ENCODE assay signal across 10 mouse cellular contexts in the genomic region with DNA sequence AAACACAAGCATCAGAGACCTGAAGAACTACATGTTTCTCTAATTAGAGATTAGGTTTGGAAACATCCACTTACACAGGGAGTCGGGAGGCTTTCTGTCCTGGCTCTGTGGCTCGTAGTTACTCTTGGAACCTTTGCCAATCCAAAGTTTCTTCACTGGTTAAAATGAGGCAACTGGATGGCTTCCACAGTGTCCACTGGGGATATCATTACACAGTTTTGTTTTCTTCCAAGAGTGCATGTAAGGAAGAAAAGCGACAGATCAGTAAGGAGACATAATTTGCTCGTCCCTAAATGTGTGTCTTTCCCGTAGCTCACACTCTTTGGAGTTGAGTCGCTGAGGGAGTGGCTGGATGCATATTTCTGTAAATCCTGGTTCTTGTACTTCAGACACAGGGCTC.
A peak's percentile ranks its signal among the peaks of the same experiment; 100 is the strongest.
DNase-seq lines count a peak whose midpoint lies in the region; ATAC-seq lines count a peak whose summit lies in the region.
"Had no signal": no experiment of that assay in that cellular context is flagged by ENCODE, and none has a peak within 500 bp of the region (broad histone marks: within the 10 kb centered on the region; RNA-seq: fewer than 3 reads in every experiment).

No protein-coding gene starts in this region.

- no peak overlapping the region for H3K4me3 ChIP-seq in neural tube, embryonic 13.5 days
- H3K4me3 ChIP-seq in kidney, embryonic 15.5 days (replicated peaks) = no peak overlapping the region
- H3K4me3 ChIP-seq in stomach, embryonic 16.5 days (replicated peaks; ENCODE audit: low read length) = 0 out of 2 replicates have a peak overlapping the region, but pooled peaks have one; percentile 9
- H3K4me3 ChIP-seq in neural tube, embryonic 15.5 days (replicated peaks) = no peak overlapping the region
- H3K4me3 ChIP-seq: liver, embryonic 13.5 days; neural tube, embryonic 12.5 days had no signal

- no peak for DNase-seq in neural tube, embryonic 10.5 days (ENCODE audit: extremely low spot score, low spot score)
- DNase-seq in gastrocnemius, postnatal 14 days = peak; percentile 47
- no peak for DNase-seq in spleen, postnatal 4 days (ENCODE audit: low spot score in 2 of 2)
- no peak for DNase-seq in spleen, adult 12 weeks (ENCODE audit: low spot score)
- DNase-seq: liver, embryonic 13.5 days had no signal

- H3K36me3 ChIP-seq in neural tube, embryonic 13.5 days = no peaks in the 10 kb centered on the region
- no peaks in the 10 kb centered on the region for H3K36me3 ChIP-seq in kidney, embryonic 15.5 days
- no peaks in the 10 kb centered on the region for H3K36me3 ChIP-seq in stomach, embryonic 16.5 days (ENCODE audit: control insufficient read depth, insufficient read depth, low read length)
- H3K36me3 ChIP-seq in neural tube, embryonic 15.5 days = no peaks in the 10 kb centered on the region
- H3K36me3 ChIP-seq: liver, embryonic 13.5 days; neural tube, embryonic 12.5 days had no signal

- H3K27ac ChIP-seq in neural tube, embryonic 13.5 days (replicated peaks) = 0 out of 2 replicates have a peak overlapping the region, but pooled peaks have one; percentile 5
- H3K27ac ChIP-seq in kidney, embryonic 15.5 days = peak overlapping the region; percentile 92
- peak overlapping the region; percentile 75 for H3K27ac ChIP-seq in stomach, embryonic 16.5 days (ENCODE audit: low read length)
- no peak overlapping the region for H3K27ac ChIP-seq in neural tube, embryonic 15.5 days (replicated peaks)
- H3K27ac ChIP-seq: liver, embryonic 13.5 days; neural tube, embryonic 12.5 days had no signal

- no peak for ATAC-seq in neural tube, embryonic 13.5 days (ENCODE audit: low read depth)
- ATAC-seq in kidney, embryonic 15.5 days (replicated peaks; ENCODE audit: low FRiP score) = peak; percentile 3; the same call in 1 of the 2 replicates
- ATAC-seq in stomach, embryonic 16.5 days (ENCODE audit: insufficient read depth, low FRiP score) = no peak
- ATAC-seq in neural tube, embryonic 15.5 days (ENCODE audit: low FRiP score) = no peak

- intact Hi-C loops in gastrocnemius, postnatal 14 days (cut with DNase I; ENCODE audit: low total_unique reads) = no loop called here

- H3K9me3 ChIP-seq in neural tube, embryonic 13.5 days = no peaks in the 10 kb centered on the region
- no peaks in the 10 kb centered on the region for H3K9me3 ChIP-seq in kidney, embryonic 15.5 days (replicated peaks)
- H3K9me3 ChIP-seq in stomach, embryonic 16.5 days (replicated peaks; ENCODE audit: control insufficient read depth, low read length) = no peaks in the 10 kb centered on the region
- H3K9me3 ChIP-seq in neural tube, embryonic 15.5 days (replicated peaks) = no peaks in the 10 kb centered on the region
- H3K9me3 ChIP-seq: liver, embryonic 13.5 days; neural tube, embryonic 12.5 days had no signal

- H3K4me1 ChIP-seq in neural tube, embryonic 13.5 days (replicated peaks) = peaks cover 10% of the 10 kb centered on the region
- peaks cover 20% of the 10 kb centered on the region for H3K4me1 ChIP-seq in kidney, embryonic 15.5 days
- H3K4me1 ChIP-seq in stomach, embryonic 16.5 days (ENCODE audit: control insufficient read depth, insufficient read depth, low read length) = peaks cover 12% of the 10 kb centered on the region
- H3K4me1 ChIP-seq in neural tube, embryonic 15.5 days = peaks cover 9% of the 10 kb centered on the region
- H3K4me1 ChIP-seq: liver, embryonic 13.5 days had no signal

- H3K27me3 ChIP-seq in neural tube, embryonic 13.5 days = no peaks in the 10 kb centered on the region
- no peaks in the 10 kb centered on the region for H3K27me3 ChIP-seq in kidney, embryonic 15.5 days
- H3K27me3 ChIP-seq in stomach, embryonic 16.5 days (ENCODE audit: control insufficient read depth, insufficient read depth, low read length) = no peaks in the 10 kb centered on the region
- no peaks in the 10 kb centered on the region for H3K27me3 ChIP-seq in neural tube, embryonic 15.5 days (replicated peaks)
- H3K27me3 ChIP-seq: liver, embryonic 13.5 days; neural tube, embryonic 12.5 days had no signal

- no peak overlapping the region for H3K9ac ChIP-seq in neural tube, embryonic 13.5 days
- H3K9ac ChIP-seq in kidney, embryonic 15.5 days = no peak overlapping the region
- 0 out of 2 replicates have a peak overlapping the region, but pooled peaks have one; percentile 24 for H3K9ac ChIP-seq in stomach, embryonic 16.5 days (ENCODE audit: low read length)
- no peak overlapping the region for H3K9ac ChIP-seq in neural tube, embryonic 15.5 days (replicated peaks)
- H3K9ac ChIP-seq: liver, embryonic 13.5 days; neural tube, embryonic 12.5 days had no signal

- 75% methylated on average over 6 of the region's 6 CpGs for WGBS in neural tube, embryonic 13.5 days
- 48% methylated on average over 6 of the region's 6 CpGs for WGBS in kidney, embryonic 15.5 days
- 39% methylated on average over 6 of the region's 6 CpGs for WGBS in stomach, embryonic 16.5 days
- 72% methylated on average over 6 of the region's 6 CpGs for WGBS in neural tube, embryonic 15.5 days

- H3K4me2 ChIP-seq in neural tube, embryonic 13.5 days = no peak overlapping the region
- peak overlapping the region; percentile 39 for H3K4me2 ChIP-seq in kidney, embryonic 15.5 days
- peak overlapping the region; percentile 49 for H3K4me2 ChIP-seq in stomach, embryonic 16.5 days (ENCODE audit: low read depth, low read length)
- no peak overlapping the region for H3K4me2 ChIP-seq in neural tube, embryonic 15.5 days
- H3K4me2 ChIP-seq: liver, embryonic 13.5 days; neural tube, embryonic 12.5 days had no signal

Comparison
In these comparisons a context has a peak if more than half of its experiments do, and no peak if none do; other contexts are left out.
1. H3K4me2 ChIP-seq: peak in kidney, embryonic 15.5 days (single experiment) and stomach, embryonic 16.5 days (single experiment); none in neural tube, embryonic 13.5 days (single experiment) and neural tube, embryonic 15.5 days (single experiment).